Mouse (Mus musculus): Measurements from ENCODE around the gene Hivep2.

Gene Hivep2

DNA sequence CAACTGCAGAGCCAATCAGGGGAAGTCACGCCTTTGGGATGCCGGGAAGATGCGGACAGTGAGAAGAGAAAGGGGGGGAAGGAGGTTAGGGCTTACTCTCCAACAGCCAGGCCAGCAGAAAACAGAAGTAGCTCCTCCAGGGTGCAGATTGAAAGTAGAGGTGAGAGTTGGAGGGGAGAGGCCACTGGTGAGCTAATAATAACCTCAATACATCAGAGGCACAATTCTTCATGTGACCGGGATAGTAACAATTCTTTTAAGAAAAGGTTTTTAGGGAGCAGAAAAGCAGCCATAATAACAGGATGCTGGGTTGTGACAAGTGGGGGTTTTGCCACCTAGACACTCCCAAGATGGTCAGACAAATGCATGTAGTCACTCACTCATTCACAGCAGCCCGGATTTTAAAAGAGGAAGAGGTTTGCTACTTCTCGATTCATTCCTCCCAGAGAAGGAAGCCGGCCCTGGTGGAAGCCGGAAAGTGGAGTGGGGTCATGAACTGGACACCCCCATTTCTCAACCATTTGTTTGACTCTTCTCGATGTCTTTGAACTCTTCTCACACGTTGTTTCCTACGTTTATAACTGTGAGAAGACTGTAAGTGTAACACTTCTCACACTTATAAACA is 220.6 kb downstream of the Hivep2 start:
- in situ Hi-C loops (cut with MboI; ENCODE audit: unreplicated experiment in 2 of 2), result loop anchor here in 1 of 2 experiments (25.0 kb wide), 1 partner anchor 1099 kb away; no protein-coding TSS in a partner anchor

GRCm38 (mm10) chr10:14189050-14189449 is 223.2 kb downstream of the Hivep2 start:
- in situ Hi-C loops (cut with MboI; ENCODE audit: unreplicated experiment in 2 of 2), result loop anchor here in 1 of 2 experiments (25.0 kb wide), 1 partner anchor 1102 kb away; no protein-coding TSS in a partner anchor

DNA sequence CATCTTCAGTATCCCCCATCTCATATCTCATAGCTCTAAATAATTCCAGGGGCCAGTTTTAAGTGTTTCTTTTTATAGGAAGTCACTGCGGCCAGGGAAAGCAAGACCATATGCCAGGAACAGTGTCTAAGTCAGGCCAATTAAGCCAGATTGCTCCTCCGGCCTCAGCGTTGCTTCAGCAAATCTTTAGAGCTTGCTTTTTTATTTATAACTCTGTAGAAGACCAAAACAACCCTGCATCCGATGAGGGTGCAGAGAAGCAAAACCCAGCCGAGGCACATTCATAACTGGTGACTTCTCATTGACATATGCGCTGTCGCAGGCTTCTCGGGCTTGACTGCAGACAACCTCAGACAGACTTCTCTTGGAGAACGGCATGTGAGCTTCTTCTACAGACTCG is 225.3 kb downstream of the Hivep2 start:
- in situ Hi-C loops (cut with MboI; ENCODE audit: unreplicated experiment in 2 of 2), result loop anchor here (5.0 to 25.0 kb wide), 4 partner anchors 106 to 1104 kb away; no protein-coding TSS in a partner anchor

GRCm38 (mm10) chr10:14192156-14192555 is 226.3 kb downstream of the Hivep2 start:
- in situ Hi-C loops (cut with MboI; ENCODE audit: unreplicated experiment in 2 of 2), result loop anchor here (5.0 to 25.0 kb wide), 4 partner anchors 107 to 1105 kb away; no protein-coding TSS in a partner anchor

GRCm38 (mm10) chr10:14193702-14194101 is 227.8 kb downstream of the Hivep2 start:
- in situ Hi-C loops (cut with MboI; ENCODE audit: unreplicated experiment in 2 of 2), result loop anchor here (5.0 to 25.0 kb wide), 4 partner anchors 109 to 1106 kb away; no protein-coding TSS in a partner anchor

- in situ Hi-C loops (cut with MboI; ENCODE audit: unreplicated experiment in 2 of 2), result loop anchor here (10.0 to 25.0 kb wide), 2 partner anchors 111 to 1109 kb away; no protein-coding TSS in a partner anchor
These were observed 230.1 kb downstream of the Hivep2 start for GRCm38 (mm10) chr10:14195778-14196650.

DNA sequence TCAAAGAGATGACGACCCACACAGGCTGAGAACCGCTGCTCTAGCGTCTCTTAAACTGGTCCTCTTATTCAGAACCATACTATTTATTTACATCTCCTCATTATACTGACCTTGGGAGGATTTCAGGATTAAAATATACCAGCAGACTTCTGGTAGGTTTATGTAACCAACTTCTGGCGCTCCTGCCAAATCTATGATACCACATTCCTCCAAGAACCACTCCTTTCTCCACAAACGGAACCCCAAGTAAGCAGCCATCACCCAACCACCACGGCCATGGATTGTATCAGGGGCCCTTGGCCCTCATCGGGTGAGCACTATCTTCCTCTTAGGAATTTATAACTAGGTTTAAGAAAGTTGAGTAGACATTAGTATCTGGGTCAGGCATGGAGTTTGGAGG is 230.9 kb downstream of the Hivep2 start:
- in situ Hi-C loops (cut with MboI; ENCODE audit: unreplicated experiment in 2 of 2), result loop anchor here (10.0 to 25.0 kb wide), 2 partner anchors 112 to 1109 kb away; no protein-coding TSS in a partner anchor

DNA sequence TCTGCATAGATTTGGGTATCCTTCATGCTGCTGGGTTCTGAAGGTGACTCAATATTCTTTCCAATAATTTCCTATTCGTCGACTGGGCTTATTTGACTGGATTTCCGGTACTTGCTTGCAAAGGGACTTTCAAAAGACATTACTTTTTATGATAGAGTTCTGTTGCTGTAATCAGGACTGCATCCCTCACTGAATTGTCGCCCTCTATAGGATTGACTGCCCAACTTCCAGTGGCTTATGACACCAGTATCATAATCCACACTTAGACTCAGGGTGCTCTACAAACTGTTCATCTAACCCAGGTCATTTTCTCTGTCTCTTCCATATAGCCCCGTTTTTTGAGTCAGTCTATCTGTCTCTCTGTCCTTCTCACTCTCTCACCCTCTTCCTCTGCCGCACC is 231.4 kb downstream of the Hivep2 start:
- in situ Hi-C loops (cut with MboI; ENCODE audit: unreplicated experiment in 2 of 2), result loop anchor here (10.0 to 25.0 kb wide), 2 partner anchors 112 to 1110 kb away; no protein-coding TSS in a partner anchor

- in situ Hi-C loops (cut with MboI; ENCODE audit: unreplicated experiment in 2 of 2), result loop anchor here (10.0 to 25.0 kb wide), 2 partner anchors 115 to 1112 kb away; no protein-coding TSS in a partner anchor
These were observed 233.5 kb downstream of the Hivep2 start for GRCm38 (mm10) chr10:14199332-14199731.

DNA sequence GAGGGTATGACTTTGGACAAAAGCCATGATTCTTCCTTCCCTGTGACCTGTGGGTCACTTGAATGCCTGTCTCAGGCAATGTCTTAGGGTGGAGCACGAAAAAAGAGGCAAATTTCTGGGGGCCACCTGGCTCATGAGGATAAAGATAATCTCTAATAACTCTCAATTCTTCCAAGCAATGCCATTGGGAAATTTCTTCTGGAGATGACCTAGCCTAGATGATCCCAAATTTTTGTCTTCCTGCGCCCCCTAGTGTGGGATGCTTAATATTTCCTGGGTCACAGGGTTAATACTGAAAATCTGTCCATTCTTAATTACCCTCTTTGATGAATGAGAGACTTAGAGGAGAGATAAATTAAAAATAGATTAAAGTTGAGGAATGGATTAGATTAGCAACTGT is 234.4 kb downstream of the Hivep2 start:
- in situ Hi-C loops (cut with MboI; ENCODE audit: unreplicated experiment in 2 of 2), result loop anchor here (5.0 to 25.0 kb wide), 7 partner anchors 124 to 1186 kb away; partner anchors contain the start of gene Hivep2 (in 1 of the 2)

Data from v-Abl transformed pro-B cells (cell line).